In genomic region chr3:101577361-101577760, GRCm38 (mm10) we compare ENCODE assay signal across 10 mouse cellular contexts. TPM values are rescaled to one million over a fixed set of nuclear protein-coding genes. Genes with fewer than 3 reads are reported as not detected.
DNase-seq lines count a peak whose midpoint lies in the region; ATAC-seq lines count a peak whose summit lies in the region.
"Had no signal": no experiment of that assay in that cellular context is flagged by ENCODE, and none has a peak within 500 bp of the region (broad histone marks: within the 10 kb centered on the region; RNA-seq: fewer than 3 reads in every experiment).

No protein-coding gene starts in this region.

- H3K9me3 ChIP-seq in heart, embryonic 13.5 days = no peaks in the 10 kb centered on the region
- no peaks in the 10 kb centered on the region for H3K9me3 ChIP-seq in midbrain, embryonic 10.5 days (replicated peaks)
- H3K9me3 ChIP-seq: limb, embryonic 12.5 days had no signal

- ATAC-seq in heart, embryonic 13.5 days (ENCODE audit: extremely low read depth, insufficient number of reproducible peaks, low FRiP score, low TSS enrichment) = no peak
- no peak for ATAC-seq in CD4-positive, CD25-positive, alpha-beta regulatory T cell, adult 4 months
- no peak for ATAC-seq in granulocyte monocyte progenitor cell, adult 5-6 weeks (replicated peaks; ENCODE audit: poor library complexity, severe bottlenecking)

- no peaks in the 10 kb centered on the region for H3K27me3 ChIP-seq in heart, embryonic 13.5 days (replicated peaks)
- no peaks in the 10 kb centered on the region for H3K27me3 ChIP-seq in midbrain, embryonic 10.5 days (ENCODE audit: low read depth, poor library complexity, severe bottlenecking)
- H3K27me3 ChIP-seq: limb, embryonic 12.5 days had no signal

- H3K4me2 ChIP-seq in heart, embryonic 13.5 days = no peak overlapping the region
- H3K4me2 ChIP-seq: limb, embryonic 12.5 days had no signal

- no peak for DNase-seq in heart, adult 8-10 months (ENCODE audit: low spot score)
- DNase-seq in cerebellum, adult 11-12 months = peak; percentile 93
- DNase-seq in heart, postnatal 10 days = peak; percentile 60 to 65
- peak; percentile 35 for DNase-seq in midbrain, embryonic 10.5 days (ENCODE audit: low spot score)
- DNase-seq in urinary bladder, postnatal 25 days (ENCODE audit: low spot score) = no peak
- DNase-seq: right cerebral cortex, postnatal 14 days had no signal

- intact Hi-C loops in heart, postnatal 10 days (cut with DNase I) = no loop called here

- peaks cover 46% of the 10 kb centered on the region for H3K4me1 ChIP-seq in heart, embryonic 13.5 days
- H3K4me1 ChIP-seq in midbrain, embryonic 10.5 days = peaks cover 27% of the 10 kb centered on the region

- no peak overlapping the region for H3K9ac ChIP-seq in heart, embryonic 13.5 days
- H3K9ac ChIP-seq: limb, embryonic 12.5 days had no signal

- WGBS in heart, embryonic 13.5 days = 71% methylated on average over 5 of the region's 5 CpGs
- 59% methylated on average over 5 of the region's 5 CpGs for WGBS in midbrain, embryonic 10.5 days

- peaks cover 82% of the 10 kb centered on the region for H3K36me3 ChIP-seq in heart, embryonic 13.5 days
- H3K36me3 ChIP-seq in midbrain, embryonic 10.5 days = peaks cover 82% of the 10 kb centered on the region

- H3K27ac ChIP-seq in heart, embryonic 13.5 days (replicated peaks) = peak overlapping the region; percentile 33; the same call in 1 of the 2 replicates
- H3K27ac ChIP-seq in midbrain, embryonic 10.5 days (replicated peaks) = 0 out of 2 replicates have a peak overlapping the region, but pooled peaks have one; percentile 61
- H3K27ac ChIP-seq: limb, embryonic 12.5 days had no signal

- no peak overlapping the region for H3K4me3 ChIP-seq in heart, embryonic 13.5 days
- no peak overlapping the region for H3K4me3 ChIP-seq in midbrain, embryonic 10.5 days
- H3K4me3 ChIP-seq: limb, embryonic 12.5 days had no signal

RNA-seq across cellular contexts. Expression of gene Atp1a1, which starts 27.1 kb away (rescaled TPM):
- polyA plus RNA-seq in heart, embryonic 13.5 days (2015; fragmentation: Nextera tagmentation; extraction: Ambion mirVana) = 243 and 250 TPM in 2 replicates
- total RNA-seq in heart, adult 8-10 months (2022) = 100 to 1,000 TPM; 757 to 917 (median 814) TPM
- total RNA-seq in heart, postnatal 10 days (2021) = 1,000 to 10,000 TPM in 1 of 2 experiments, 100 to 1,000 TPM in 1; 897 to 1,002 TPM
- 39.6 and 43.5 TPM in 2 replicates for polyA plus RNA-seq in midbrain, embryonic 10.5 days (2016; fragmentation: Nextera tagmentation; extraction: Ambion mirVana)
- 1 to 10 TPM; 8.7 to 9.2 TPM for polyA plus RNA-seq in CD4-positive, CD25-positive, alpha-beta regulatory T cell, adult 4 months (2017; shearing (Covaris generic))
- 82.1 and 82.6 TPM in 2 replicates for total RNA-seq in granulocyte monocyte progenitor cell, adult 5-6 weeks (2014; fragmentation: Nextera tagmentation)
- 118 and 122 TPM in 2 replicates for total RNA-seq in granulocyte monocyte progenitor cell, adult 5-6 weeks (2017)

Comparison
In these comparisons a context has a peak if more than half of its experiments do, and no peak if none do; other contexts are left out.
1. DNase-seq: peak in cerebellum, adult 11-12 months (single experiment), heart, postnatal 10 days (2 of 2) and midbrain, embryonic 10.5 days (single experiment); none in heart, adult 8-10 months (single experiment) and urinary bladder, postnatal 25 days (single experiment).
2. RNA of gene Atp1a1, which starts 27.1 kb away (total RNA-seq): 897 to 1,002 TPM in heart, postnatal 10 days and 757 to 917 TPM in heart, adult 8-10 months; 82.1 to 122 TPM in granulocyte monocyte progenitor cell, adult 5-6 weeks; every median in the first group is over 4 times any median in the second.